Mouse (Mus musculus) T-helper 1 cell (primary cell): Measurements from ENCODE around the gene Gm17535.
"Not testable (repeated sequence)": the region's sequence is repeated elsewhere in the genome, so short reads cannot be mapped to it uniquely, and the experiment has no call there.

Experiments
- in situ Hi-C: fragments of 300-600 bp; cut with MboI, MseI; formaldehyde crosslinking; loops from one replicate; pipeline ENCODE4 v1.15.1; 2025; ENCODE audit warnings: high pct_unique_total_duplicates

Gm17535 gene

GRCm38 (mm10) chr9:3034299-3034698 lies at the start of gene Gm17535:
Gm17535 (plus strand) TSS chr9:3034599.
- in situ Hi-C loops: not testable (repeated sequence)

- in situ Hi-C loops: not testable (repeated sequence)
Measured at GRCm38 (mm10) chr9:3000445-3000972, 33.9 kb upstream of the Gm17535 start, which contains the start of gene Gm10722. Gm10722 (plus strand) TSS chr9:3000922.

GRCm38 (mm10) chr9:3001006-3001405 lies 33.4 kb upstream of the Gm17535 start:
- in situ Hi-C loops: not testable (repeated sequence)

- in situ Hi-C loops: not testable (repeated sequence)
Measured at GRCm38 (mm10) chr9:3001948-3002659, 32.3 kb upstream of the Gm17535 start.

- in situ Hi-C loops: not testable (repeated sequence)
Measured at GRCm38 (mm10) chr9:3002794-3003396, 31.5 kb upstream of the Gm17535 start, which contains the start of gene Gm11168. Gm11168 (plus strand) TSS chr9:3003346.

GRCm38 (mm10) chr9:3006179-3006578 lies 28.2 kb upstream of the Gm17535 start:
- in situ Hi-C loops: not testable (repeated sequence)

- in situ Hi-C loops: not testable (repeated sequence)
Measured at GRCm38 (mm10) chr9:3006636-3007035, 27.8 kb upstream of the Gm17535 start.

- in situ Hi-C loops: not testable (repeated sequence)
Measured at GRCm38 (mm10) chr9:3007272-3007671, 27.1 kb upstream of the Gm17535 start.

GRCm38 (mm10) chr9:3009331-3009730 lies 25.1 kb upstream of the Gm17535 start:
- in situ Hi-C loops: not testable (repeated sequence)

- in situ Hi-C loops: not testable (repeated sequence)
Measured at GRCm38 (mm10) chr9:3012054-3012621, 22.3 kb upstream of the Gm17535 start.

- in situ Hi-C loops: not testable (repeated sequence)
Measured at GRCm38 (mm10) chr9:3012733-3013279, 21.6 kb upstream of the Gm17535 start, which contains the start of gene Gm10721. Gm10721 (plus strand) TSS chr9:3013140.

- in situ Hi-C loops: not testable (repeated sequence)
Measured at GRCm38 (mm10) chr9:3015354-3015753, 19.0 kb upstream of the Gm17535 start, which contains the start of gene Gm10720. Gm10720 (plus strand) TSS chr9:3015654.

GRCm38 (mm10) chr9:3015896-3016295 lies 18.5 kb upstream of the Gm17535 start:
- in situ Hi-C loops: not testable (repeated sequence)

- in situ Hi-C loops: not testable (repeated sequence)
Measured at GRCm38 (mm10) chr9:3017108-3017507, 17.3 kb upstream of the Gm17535 start, which contains the start of gene Gm10719. Gm10719 (plus strand) TSS chr9:3017408.

- in situ Hi-C loops: not testable (repeated sequence)
Measured at GRCm38 (mm10) chr9:3018944-3019343, 15.5 kb upstream of the Gm17535 start.

- in situ Hi-C loops: not testable (repeated sequence)
Measured at GRCm38 (mm10) chr9:3019835-3020727, 14.3 kb upstream of the Gm17535 start.

GRCm38 (mm10) chr9:3022316-3023008 lies 11.9 kb upstream of the Gm17535 start:
- in situ Hi-C loops: not testable (repeated sequence)

GRCm38 (mm10) chr9:3023312-3023984 lies 11.0 kb upstream of the Gm17535 start, which contains the start of gene Gm10718:
Gm10718 (plus strand) TSS chr9:3023547.
- in situ Hi-C loops: not testable (repeated sequence)

GRCm38 (mm10) chr9:3023985-3024648 lies 10.3 kb upstream of the Gm17535 start:
- in situ Hi-C loops: not testable (repeated sequence)
